Mouse (Mus musculus) liver, postnatal 0 days (tissue): ENCODE results near the gene Ctsd.
A peak's percentile ranks its signal among the peaks of the same experiment; 100 is the strongest.

Experiments used
- CTCF ChIP-seq: sonication (generic); IDR thresholded peaks from 2 replicates; pipeline ENCODE4 v1.5.1; 2016; ENCODE audit warnings: antibody characterized with exemption, low read depth
- EP300 ChIP-seq: IDR thresholded peaks from 2 replicates; pipeline ENCODE4 v1.6.1; 2016; ENCODE audit warnings: antibody characterized with exemption, low read depth, mild to moderate bottlenecking

DNA sequence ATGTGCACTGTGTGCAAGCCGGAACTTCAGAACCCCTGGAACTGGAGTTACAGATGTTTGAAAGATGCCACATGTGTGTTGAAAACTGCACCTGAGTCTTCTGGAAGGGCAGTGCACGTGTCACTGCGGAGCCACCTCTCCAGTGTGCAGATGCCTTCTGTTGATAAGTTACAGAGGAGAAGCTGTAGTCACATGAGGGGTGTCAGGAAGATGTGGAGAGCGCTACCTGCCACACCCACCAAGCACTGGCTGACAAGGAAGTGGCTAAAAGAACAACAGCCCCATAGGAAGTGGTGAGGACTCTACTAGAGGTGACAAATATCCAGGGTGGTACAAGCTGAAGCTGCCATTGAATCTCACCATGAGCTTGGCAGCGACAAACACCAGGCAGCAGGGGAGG is 34.0 kb downstream of the Ctsd start:
- TF ChIP-seq CTCF = no peak
- TF ChIP-seq EP300 = peak; percentile 41; the same call in 1 of the 2 replicates
